Mouse (Mus musculus) erythroblast, embryonic 14.5 days (primary cell): ENCODE measurements around the gene Pik3r2.

Source experiments
- GATA1 ChIP-seq: IDR thresholded peaks from 2 replicates; pipeline ENCODE4 v1.6.1; 2012; ENCODE audit warnings: low read length, inconsistent platforms, mixed read lengths
- TAL1 ChIP-seq: IDR thresholded peaks from 3 replicates; pipeline ENCODE4 v1.6.1; 2012; ENCODE audit warnings: low read length, inconsistent platforms, mixed read lengths

DNA sequence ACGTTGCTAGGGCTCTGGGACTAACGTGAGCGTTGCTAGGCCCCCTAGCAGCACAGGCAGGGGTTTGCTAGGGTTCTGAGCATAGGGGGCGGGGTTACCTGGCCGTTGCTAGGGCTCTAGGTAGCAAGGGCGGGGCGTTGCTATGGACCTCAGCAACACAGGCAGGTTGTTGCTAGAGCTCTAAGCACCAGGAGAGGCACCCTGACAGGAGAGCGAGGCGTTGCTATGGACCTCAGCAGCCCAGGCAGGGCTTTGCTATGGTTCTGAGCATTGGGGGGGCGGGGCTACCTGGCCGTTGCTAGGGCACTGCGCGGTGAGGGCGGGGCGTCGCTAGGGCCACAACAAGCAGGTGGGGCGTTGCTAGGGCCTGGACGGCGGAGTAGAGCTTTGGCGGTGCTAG, 16.2 kb upstream of the Pik3r2 start:
- no peak for TF ChIP-seq GATA1
- no peak for TF ChIP-seq TAL1
